Mouse (Mus musculus) stomach, embryonic 15.5 days (tissue): ENCODE data around the gene Alox12. TPM values are rescaled to one million over a fixed set of nuclear protein-coding genes. Genes with fewer than 3 reads are reported as not detected.

ENCODE experiments used
- ATAC-seq: fragments of 200-750 bp; cut with Nextera tagmentation; 2 replicates; pipeline ENCODE4 v1.8.0; 2017; ENCODE audit warnings: low read depth, moderate number of reproducible peaks, moderate TSS enrichment; ENCODE audit not compliant: insufficient read depth, low FRiP score
- H3K27ac ChIP-seq: fragments of 300-500 bp; sonication (generic); 2 replicates; pipeline ENCODE4 v1.5.1; 2015; ENCODE audit warnings: mild to moderate bottlenecking, inconsistent platforms
- H3K27me3 ChIP-seq: fragments of 300-500 bp; sonication (generic); replicated peaks from 2 replicates; pipeline ENCODE4 v1.6.1; 2015; ENCODE audit warnings: inconsistent platforms
- H3K36me3 ChIP-seq: fragments of 300-500 bp; sonication (generic); 2 replicates; pipeline ENCODE4 v1.6.1; 2015; ENCODE audit warnings: inconsistent platforms
- H3K4me1 ChIP-seq: fragments of 300-500 bp; sonication (generic); 2 replicates; pipeline ENCODE4 v1.6.1; 2015; ENCODE audit warnings: inconsistent platforms
- H3K4me2 ChIP-seq: fragments of 300-500 bp; sonication (generic); 2 replicates; pipeline ENCODE4 v1.6.1; 2015; ENCODE audit warnings: mild to moderate bottlenecking, inconsistent platforms
- H3K4me3 ChIP-seq: fragments of 300-500 bp; sonication (generic); replicated peaks from 2 replicates; pipeline ENCODE4 v1.5.1; 2015; ENCODE audit warnings: inconsistent platforms
- H3K9ac ChIP-seq: fragments of 300-500 bp; sonication (generic); 2 replicates; pipeline ENCODE4 v1.6.1; 2015; ENCODE audit warnings: inconsistent platforms
- H3K9me3 ChIP-seq: fragments of 300-500 bp; sonication (generic); 2 replicates; pipeline ENCODE4 v1.6.1; 2016; ENCODE audit warnings: inconsistent platforms
- WGBS: fragments of 180-500 bp; shearing (Covaris S2); methylation state at CpG from one replicate; pipeline ENCODE4 v1.1.7; 2015; 5-methylcytosine and 5-hydroxymethylcytosine counted together
- polyA plus RNA-seq: library from polyadenylated mRNA; unstranded; fragments of >200 nt; fragmentation: Nextera tagmentation; extraction: Ambion mirVana; gene quantifications from 2 replicates; pipeline ENCODE4 v1.2.1, GENCODE M21; 2015

The Alox12 gene
- polyA plus RNA-seq, 1 experiment from 2014 or later: 12.9 TPM

DNA sequence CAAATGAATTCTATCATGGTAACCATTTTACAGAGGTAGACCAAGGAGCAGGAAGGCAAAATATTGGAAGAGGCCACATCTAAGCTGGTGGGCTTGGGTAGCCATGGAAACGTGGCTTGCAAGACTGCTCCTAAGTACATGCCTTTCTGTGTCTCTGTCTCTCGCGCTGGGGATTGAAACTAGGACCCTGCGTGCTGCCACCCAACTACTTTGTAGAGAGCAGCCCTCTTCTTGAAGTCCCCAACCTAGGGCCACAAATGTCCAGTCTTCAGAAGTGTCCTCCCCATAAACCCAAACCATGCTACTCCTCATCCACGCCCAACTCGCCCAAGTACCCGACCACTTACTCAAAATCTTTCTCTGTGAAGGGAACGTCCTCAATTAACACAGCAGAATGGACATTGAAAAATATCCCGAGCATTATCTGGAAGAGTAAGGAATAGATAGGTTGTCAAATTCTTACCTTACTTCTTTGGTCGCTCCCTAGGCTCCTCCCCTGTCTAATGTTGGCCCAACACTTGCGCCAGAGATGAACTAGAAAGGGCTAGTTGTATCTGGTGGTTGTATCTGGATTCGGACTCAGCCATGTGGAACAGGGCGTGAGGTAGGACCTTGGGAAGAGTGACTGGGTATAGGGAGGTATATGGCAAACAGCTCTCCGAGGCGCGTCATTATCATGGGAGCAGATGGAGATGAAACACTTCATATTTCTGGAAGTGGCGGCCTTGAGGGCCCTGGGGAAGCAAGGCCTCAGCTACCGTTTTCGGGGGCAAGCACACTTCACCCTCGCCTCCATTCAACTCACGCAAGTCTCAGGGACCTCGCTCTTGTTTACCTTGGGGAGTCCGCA is 16.3 kb downstream of the Alox12 start:
- H3K9me3 ChIP-seq: no peaks in the 10 kb centered on the region
- 10% methylated on average over 23 of the region's 23 CpGs for WGBS
- H3K4me3 ChIP-seq: peak overlapping the region; percentile 96

DNA sequence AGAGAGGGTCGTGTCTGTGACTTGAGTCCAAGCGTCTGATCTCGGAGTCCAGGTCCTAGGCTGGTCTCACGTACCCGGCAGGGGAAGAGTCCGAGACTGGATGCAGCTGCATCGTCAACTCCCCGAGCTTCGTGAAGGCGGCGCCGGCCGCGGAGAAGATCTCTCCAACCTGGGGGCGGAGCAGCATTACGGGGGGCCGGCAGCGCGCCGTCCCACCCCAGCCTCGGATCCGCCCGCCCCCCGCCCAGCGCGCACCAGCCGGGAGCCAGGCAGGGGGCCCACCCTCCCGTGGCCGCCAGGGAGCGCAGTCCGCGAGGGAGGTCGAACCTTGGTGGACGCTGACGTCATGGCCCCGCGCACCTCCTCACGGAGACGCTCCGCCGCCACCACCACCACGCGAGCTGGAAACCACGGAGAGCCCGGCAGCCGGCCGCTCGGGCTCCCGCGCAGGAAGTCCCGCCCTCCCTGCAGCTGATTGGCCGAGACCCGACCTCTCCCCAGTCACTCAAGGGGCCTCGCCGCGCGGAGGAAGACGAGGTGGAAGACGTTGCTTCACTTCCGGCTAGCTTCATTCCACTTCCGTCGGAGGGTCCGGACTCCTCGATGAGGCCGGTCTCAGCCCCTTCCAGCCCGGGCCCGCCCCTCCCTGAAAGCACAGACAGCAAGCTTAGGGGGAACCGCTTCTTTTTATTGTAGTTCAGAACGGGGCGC is 17.5 kb downstream of the Alox12 start, which contains the start of gene 0610010K14Rik:
TSS of gene 0610010K14Rik (minus strand) at position 458 of the 711 bp plus-strand sequence.
- Histone ChIP-seq H3K4me1 (peaks cover 27% of the 10 kb centered on the region), H3K27ac (peak within 1 kb of the TSS; percentile 90), H3K4me3 (peak within 1 kb of the TSS; percentile 96), H3K9ac (peak within 1 kb of the TSS; percentile 77), H3K27me3 (no peaks in the 10 kb centered on the region), H3K9me3 (no peaks in the 10 kb centered on the region), H3K36me3 (0 out of 2 replicates have a peak, but pooled peaks cover 6% of the 10 kb centered on the region), H3K4me2 (peak within 1 kb of the TSS; percentile 78)
- peak; percentile 94 for ATAC-seq
- WGBS: under 1% methylated on average over 70 of the region's 70 CpGs

More for the DNA sequence above, 16.3 kb downstream of the Alox12 start:
- Histone ChIP-seq H3K27me3 (no peaks in the 10 kb centered on the region), H3K36me3 (0 out of 2 replicates have a peak, but pooled peaks cover 6% of the 10 kb centered on the region), H3K4me1 (peaks cover 23% of the 10 kb centered on the region), H3K4me2 (peak overlapping the region; percentile 78), H3K27ac (peak overlapping the region; percentile 90), H3K9ac (peak overlapping the region; percentile 77)
- ATAC-seq: no peak

DNA sequence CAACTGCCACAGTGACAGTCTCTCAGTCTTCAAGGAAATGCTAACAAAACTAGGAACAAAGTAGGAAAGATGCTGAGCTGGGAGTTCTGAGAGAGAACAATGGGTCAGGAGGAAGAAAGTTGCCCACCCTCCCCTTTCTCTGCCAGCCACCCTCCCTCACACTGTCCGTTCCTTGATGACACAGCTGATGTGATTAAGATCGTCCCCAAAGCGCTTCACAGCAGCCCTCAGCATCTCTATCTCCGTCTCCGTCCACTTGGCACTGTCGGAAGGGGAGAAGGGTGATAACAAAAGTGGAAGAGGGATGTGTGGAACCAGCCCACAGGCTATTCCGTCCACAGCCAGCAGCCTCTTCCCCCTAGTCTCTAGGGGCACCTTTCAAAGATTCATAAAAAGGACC is 18.4 kb downstream of the Alox12 start:
- 32% methylated on average over 7 of the region's 7 CpGs for WGBS
- Histone ChIP-seq H3K36me3 (0 out of 2 replicates have a peak, but pooled peaks cover 6% of the 10 kb centered on the region), H3K9me3 (no peaks in the 10 kb centered on the region), H3K4me3 (peak overlapping the region; percentile 96), H3K9ac (peak overlapping the region; percentile 77; the same call in 1 of the 2 replicates), H3K4me1 (peaks cover 27% of the 10 kb centered on the region), H3K4me2 (peak overlapping the region; percentile 78), H3K27me3 (no peaks in the 10 kb centered on the region), H3K27ac (peak overlapping the region; percentile 90)
- ATAC-seq: no peak

DNA sequence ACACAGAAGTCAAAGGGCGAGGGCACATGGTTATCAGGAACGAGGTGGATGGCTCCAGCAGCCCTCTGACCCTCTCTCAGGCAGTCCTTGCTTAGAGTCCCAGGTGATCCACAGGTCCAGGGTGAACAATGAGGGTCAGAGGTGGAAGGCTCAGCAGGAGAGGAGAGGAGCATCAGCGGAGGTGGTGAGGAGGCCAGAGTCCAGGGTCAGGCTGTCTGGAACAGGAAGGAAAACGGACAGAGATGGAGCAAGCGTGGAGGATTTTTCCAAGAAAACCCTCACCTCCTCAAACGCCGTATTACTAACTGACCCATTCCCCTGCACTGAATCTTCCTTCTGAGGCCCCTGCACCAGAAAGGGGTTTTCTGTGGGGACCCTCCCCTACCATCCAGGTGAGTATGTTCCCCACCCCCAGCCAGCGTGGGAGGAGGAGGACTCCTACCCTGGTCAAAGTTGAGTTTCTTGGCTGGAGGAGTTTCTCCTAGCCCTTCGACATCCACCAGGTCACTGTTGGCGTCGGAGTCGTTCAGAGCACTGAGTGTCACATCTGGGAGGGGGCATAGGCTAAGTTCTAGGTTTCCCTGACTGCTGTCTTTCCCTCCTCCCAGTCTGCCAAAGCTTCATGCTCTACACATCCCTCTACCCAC is 19.8 kb downstream of the Alox12 start:
- H3K4me1 ChIP-seq: peaks cover 26% of the 10 kb centered on the region
- 0 out of 2 replicates have a peak, but pooled peaks cover 6% of the 10 kb centered on the region for H3K36me3 ChIP-seq
- ATAC-seq: no peak
- H3K9ac ChIP-seq: no peak overlapping the region
- no peak overlapping the region for H3K27ac ChIP-seq
- no peak overlapping the region for H3K4me3 ChIP-seq
- no peak overlapping the region for H3K4me2 ChIP-seq
- no peaks in the 10 kb centered on the region for H3K27me3 ChIP-seq
- 94% methylated on average over 12 of the region's 12 CpGs for WGBS
- no peaks in the 10 kb centered on the region for H3K9me3 ChIP-seq

DNA sequence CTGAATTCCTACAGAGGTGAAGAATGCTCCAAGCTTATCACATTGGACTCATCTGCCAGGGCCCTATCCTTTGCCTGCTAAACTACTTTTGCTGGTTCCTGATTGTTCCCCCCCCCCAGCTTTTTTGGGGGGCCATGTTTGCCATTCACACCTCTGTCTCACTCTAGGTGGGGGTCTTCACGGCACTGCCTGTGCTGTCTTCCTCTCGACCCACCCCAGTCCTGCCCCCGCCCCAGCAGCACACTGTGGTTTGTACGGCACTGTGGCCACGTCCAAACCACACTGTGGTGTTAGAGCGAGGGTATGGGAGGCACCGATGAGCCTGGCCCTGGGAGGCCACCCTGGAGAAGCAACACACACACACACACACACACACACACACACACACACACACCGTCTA is 20.7 kb downstream of the Alox12 start:
- 83% methylated on average over 8 of the region's 8 CpGs for whole genome bisulfite sequencing
- 0 out of 2 replicates have a peak, but pooled peaks cover 6% of the 10 kb centered on the region for H3K36me3 ChIP-seq
- no peak overlapping the region for H3K4me2 ChIP-seq
- ATAC-seq: no peak
- no peaks in the 10 kb centered on the region; the same call in 1 of the 2 replicates for H3K27me3 ChIP-seq
- no peak overlapping the region for H3K9ac ChIP-seq
- no peak overlapping the region for H3K4me3 ChIP-seq
- H3K9me3 ChIP-seq: no peaks in the 10 kb centered on the region
- H3K27ac ChIP-seq: 0 out of 2 replicates have a peak overlapping the region, but pooled peaks have one; percentile 4
- H3K4me1 ChIP-seq: peaks cover 32% of the 10 kb centered on the region

DNA sequence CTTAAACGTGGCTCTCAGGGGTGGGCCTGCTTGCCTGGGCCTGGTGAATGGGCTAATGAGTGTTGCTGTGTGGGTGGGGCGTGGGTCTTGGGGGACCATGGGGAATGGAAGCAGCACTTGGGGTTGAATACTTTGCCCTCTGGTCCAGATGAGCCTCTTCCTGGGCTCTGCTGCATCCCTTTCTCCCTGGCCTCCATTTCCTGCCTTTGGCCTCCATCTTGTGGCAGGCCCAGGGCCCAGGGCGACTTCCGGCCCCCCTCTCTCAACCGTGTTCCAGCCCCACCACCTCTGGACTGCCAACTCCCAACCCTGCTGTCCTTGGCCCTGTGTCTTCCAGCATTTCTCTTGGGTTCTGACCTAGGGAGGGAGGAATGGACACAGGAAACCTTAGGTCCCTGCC is 21.1 kb downstream of the Alox12 start:
- H3K4me1 ChIP-seq: peaks cover 37% of the 10 kb centered on the region
- 0 out of 2 replicates have a peak overlapping the region, but pooled peaks have one; percentile 4 for H3K27ac ChIP-seq

DNA sequence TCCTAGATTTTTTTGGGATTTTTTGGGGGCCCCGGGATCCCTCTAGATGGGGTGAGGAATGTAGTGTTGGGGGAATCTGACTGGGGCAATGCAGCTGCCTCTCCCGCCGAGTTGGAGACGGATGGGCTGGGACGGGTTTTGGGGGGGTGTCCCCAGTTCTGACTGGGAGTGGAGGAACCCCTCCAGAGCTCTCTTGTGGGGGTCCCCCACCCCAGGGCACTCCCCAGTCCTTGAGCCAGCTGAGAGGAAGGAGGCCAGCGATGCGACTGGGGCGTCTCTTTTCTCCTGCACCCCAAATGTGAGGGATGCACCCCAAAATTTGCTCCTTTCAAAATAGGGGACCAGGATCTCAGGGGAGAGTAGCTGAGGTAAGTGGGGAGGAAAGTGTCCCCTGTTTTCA is 22.1 kb downstream of the Alox12 start:
- no peak overlapping the region; the same call in 1 of the 2 replicates for H3K9ac ChIP-seq
- H3K4me1 ChIP-seq: peaks cover 40% of the 10 kb centered on the region
- H3K4me3 ChIP-seq: peak overlapping the region; percentile 37
- peaks cover 9% of the 10 kb centered on the region for H3K27me3 ChIP-seq
- H3K36me3 ChIP-seq: 0 out of 2 replicates have a peak, but pooled peaks cover 6% of the 10 kb centered on the region
- no peak overlapping the region for H3K27ac ChIP-seq
- WGBS: 35% methylated on average over 8 of the region's 8 CpGs
- no peaks in the 10 kb centered on the region for H3K9me3 ChIP-seq
- no peak for ATAC-seq
- peak overlapping the region; percentile 54 for H3K4me2 ChIP-seq

More for the DNA sequence above, 21.1 kb downstream of the Alox12 start:
- no peaks in the 10 kb centered on the region for H3K9me3 ChIP-seq
- 0 out of 2 replicates have a peak, but pooled peaks cover 6% of the 10 kb centered on the region for H3K36me3 ChIP-seq
- 59% methylated on average over 5 of the region's 5 CpGs for WGBS
- no peak overlapping the region for H3K4me3 ChIP-seq
- no peak overlapping the region for H3K4me2 ChIP-seq
- H3K27me3 ChIP-seq: peaks cover 4% of the 10 kb centered on the region; the same call in 1 of the 2 replicates
- H3K9ac ChIP-seq: no peak overlapping the region
- ATAC-seq: no peak

DNA sequence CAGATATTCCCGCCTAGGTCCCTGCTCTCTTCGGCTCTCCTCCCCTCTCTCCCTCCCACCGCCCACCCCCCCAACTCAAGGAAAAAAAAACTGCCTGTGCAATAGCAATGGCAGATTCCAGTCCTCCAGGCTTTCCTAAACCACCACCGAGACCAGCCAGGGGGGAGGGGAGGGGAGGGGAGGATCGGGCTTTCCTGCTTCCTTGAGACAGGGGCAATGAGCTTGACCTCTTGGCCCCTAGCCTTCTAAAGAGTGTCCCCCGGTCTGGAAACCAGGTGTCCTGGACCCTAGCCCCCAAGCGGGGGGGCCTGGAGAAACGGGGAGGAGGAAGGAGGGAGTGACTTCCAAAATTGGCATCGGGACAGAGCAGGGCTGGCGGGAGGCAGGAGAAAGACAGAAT is 22.6 kb downstream of the Alox12 start:
- Histone ChIP-seq H3K9me3 (no peaks in the 10 kb centered on the region), H3K36me3 (0 out of 2 replicates have a peak, but pooled peaks cover 6% of the 10 kb centered on the region), H3K4me2 (peak overlapping the region; percentile 54), H3K27ac (0 out of 2 replicates have a peak overlapping the region, but pooled peaks have one; percentile 35), H3K27me3 (peaks cover 13% of the 10 kb centered on the region), H3K9ac (no peak overlapping the region; the same call in 1 of the 2 replicates), H3K4me1 (peaks cover 40% of the 10 kb centered on the region), H3K4me3 (peak overlapping the region; percentile 37)
- WGBS: 7% methylated on average over 9 of the region's 10 CpGs
- no peak for ATAC-seq

DNA sequence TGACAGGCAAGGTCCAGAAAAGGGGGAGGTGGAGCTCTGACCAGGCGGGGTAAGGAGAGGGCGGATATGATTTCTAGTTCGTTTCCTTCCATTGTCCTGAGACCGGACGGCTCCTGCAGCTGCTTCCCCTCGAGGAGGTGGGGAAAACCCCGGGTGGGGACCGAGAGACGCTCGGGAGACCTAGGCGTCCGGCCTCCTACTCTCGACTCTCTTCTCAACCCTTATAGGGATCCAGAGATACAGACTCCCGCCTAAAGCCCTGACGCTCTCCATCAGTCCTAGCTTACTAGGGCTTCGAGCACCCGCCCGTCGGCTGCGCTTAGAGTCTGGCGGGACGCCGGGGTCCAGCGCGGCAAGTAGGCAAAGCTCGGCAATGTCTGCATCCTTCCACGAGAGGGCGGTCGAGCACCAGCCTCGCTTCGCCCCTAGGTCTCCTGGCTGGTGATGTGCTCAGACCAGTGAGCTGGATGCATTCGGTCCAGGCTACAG is 24.9 kb downstream of the Alox12 start:
- under 1% methylated on average over 32 of the region's 32 CpGs for WGBS
- 0 out of 2 replicates have a peak, but pooled peaks cover under 1% of the 10 kb centered on the region for H3K36me3 ChIP-seq
- no peak overlapping the region for H3K9ac ChIP-seq
- peak; percentile 47 for ATAC-seq
- peaks cover 25% of the 10 kb centered on the region for H3K27me3 ChIP-seq
- H3K9me3 ChIP-seq: no peaks in the 10 kb centered on the region
- H3K27ac ChIP-seq: peak overlapping the region; percentile 81
- H3K4me3 ChIP-seq: peak overlapping the region; percentile 37
- H3K4me1 ChIP-seq: peaks cover 40% of the 10 kb centered on the region
- H3K4me2 ChIP-seq: peak overlapping the region; percentile 58

DNA sequence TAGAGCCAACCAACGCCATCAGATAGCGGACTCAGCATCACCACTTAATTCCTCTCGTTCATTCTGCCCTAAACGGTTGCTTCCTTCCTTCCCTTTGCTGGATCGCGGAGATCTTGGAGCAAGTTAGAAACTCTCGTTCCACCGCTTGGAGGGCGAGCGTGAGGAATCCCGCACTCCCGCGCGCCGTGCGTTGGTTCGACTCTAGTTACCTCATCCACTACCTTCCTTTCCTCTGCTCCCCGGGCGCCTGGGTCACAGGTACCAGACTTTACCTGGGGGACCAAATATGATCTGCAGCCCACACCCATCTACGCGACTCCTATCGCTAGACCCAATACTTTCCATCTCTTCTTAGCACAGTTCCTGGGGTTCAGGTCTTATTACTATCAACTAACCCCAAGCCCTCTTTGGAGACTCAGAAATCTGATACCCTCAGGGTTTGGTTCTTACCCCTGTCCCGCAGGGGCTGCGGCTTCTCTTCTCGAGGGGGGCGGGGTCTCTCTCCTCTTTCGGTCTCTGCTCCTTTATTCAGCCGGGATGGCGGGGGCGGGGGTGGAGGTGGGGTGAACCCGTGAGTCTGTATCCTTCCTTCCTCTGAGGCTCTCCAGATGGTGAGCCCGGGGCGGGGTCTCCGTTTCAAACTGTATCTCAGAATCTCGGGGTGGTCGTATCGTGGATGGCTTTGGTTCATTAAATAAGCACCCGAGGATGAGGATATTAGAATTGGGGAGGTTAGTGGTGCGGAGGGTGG is 25.7 kb downstream of the Alox12 start, which contains the start of gene Bcl6b:
TSS of gene Bcl6b (minus strand) at position 539 of the 751 bp plus-strand sequence.
- peaks cover 25% of the 10 kb centered on the region for H3K27me3 ChIP-seq
- H3K4me2 ChIP-seq: peak within 1 kb of the TSS; percentile 58
- no peaks in the 10 kb centered on the region for H3K36me3 ChIP-seq
- 2% methylated on average over 39 of the region's 39 CpGs for WGBS
- ATAC-seq: no peak
- peaks cover 40% of the 10 kb centered on the region for H3K4me1 ChIP-seq
- H3K4me3 ChIP-seq: peak within 1 kb of the TSS; percentile 37
- peak within 1 kb of the TSS; percentile 81 for H3K27ac ChIP-seq
- H3K9ac ChIP-seq: peak within 1 kb of the TSS; percentile 4; the same call in 1 of the 2 replicates
- H3K9me3 ChIP-seq: no peaks in the 10 kb centered on the region
